Mouse (Mus musculus): Measurements from ENCODE around the gene Cct2. TPM values are rescaled to one million over a fixed set of nuclear protein-coding genes. Genes with fewer than 3 reads are reported as not detected.

Gene Cct2
- 130 TPM for polyA plus RNA-seq (2014; fragmentation: Illumina TruSeq; extraction: RNeasy Lipid Tissue Mini Kit (QIAGEN cat#74804); ENCODE audit: low replicate concordance)

DNA sequence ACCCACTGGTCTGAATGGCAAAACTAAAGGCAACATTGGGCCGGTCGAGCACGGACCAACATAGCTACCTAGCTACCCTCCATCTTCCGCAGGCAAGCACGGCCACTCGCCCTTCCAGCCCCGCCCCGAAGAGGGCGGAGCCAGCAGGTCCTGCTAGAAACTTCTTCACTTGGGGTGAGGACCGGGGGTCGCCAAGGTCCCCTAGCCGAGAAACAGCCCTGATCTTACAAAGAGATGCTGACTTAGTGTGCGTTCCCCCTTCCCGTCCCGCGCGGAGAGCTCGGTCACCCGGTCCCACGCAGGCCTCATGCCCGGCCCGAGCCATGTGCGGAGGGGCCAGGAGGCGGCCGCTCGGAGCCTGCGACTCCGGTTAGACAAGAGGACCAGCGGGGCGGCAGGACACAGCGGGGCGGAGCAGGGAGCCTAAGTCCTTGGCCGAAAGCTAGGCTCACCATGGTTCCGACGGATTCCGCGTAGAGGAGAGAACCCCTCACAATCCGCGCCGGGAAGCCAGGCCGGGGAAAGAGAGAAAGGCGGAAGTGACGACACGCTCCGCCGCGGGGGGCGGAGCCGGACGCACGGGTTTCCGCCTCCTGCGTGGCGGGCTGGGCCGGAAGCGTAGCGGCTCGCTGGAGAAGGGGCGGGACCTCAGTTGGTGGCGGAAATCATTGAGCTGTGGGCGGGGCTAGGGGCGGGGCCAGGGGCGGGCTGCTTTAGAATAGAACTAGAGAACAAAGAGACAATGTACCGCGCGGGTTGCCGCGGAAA lies at the start of gene Cct2:
Cct2 (minus strand) TSS at position 561 of the 768 bp plus-strand sequence.

GRCm38 (mm10) chr10:117045175-117046056 lies 18.2 kb downstream of the Cct2 start, which contains the start of gene Lrrc10:
Gene Lrrc10, plus strand, starts transcription at chr10:117045341.

Other genes with a start within 250 kb of the Cct2 start
- gene Myrfl, start 166.9 kb downstream of the Cct2 start, polyA plus RNA-seq (2014; fragmentation: Illumina TruSeq; extraction: RNeasy Lipid Tissue Mini Kit (QIAGEN cat#74804); ENCODE audit: low replicate concordance) = 26.7 TPM
- gene Rab3ip, start 113.0 kb downstream of the Cct2 start, polyA plus RNA-seq (2014; fragmentation: Illumina TruSeq; extraction: RNeasy Lipid Tissue Mini Kit (QIAGEN cat#74804); ENCODE audit: low replicate concordance) = 13.6 TPM
- not detected for gene Gm10271, start 91.2 kb downstream of the Cct2 start, polyA plus RNA-seq (2014; fragmentation: Illumina TruSeq; extraction: RNeasy Lipid Tissue Mini Kit (QIAGEN cat#74804); ENCODE audit: low replicate concordance)
- gene Best3, start 77.5 kb downstream of the Cct2 start, polyA plus RNA-seq (2014; fragmentation: Illumina TruSeq; extraction: RNeasy Lipid Tissue Mini Kit (QIAGEN cat#74804); ENCODE audit: low replicate concordance) = not detected
- gene Lrrc10, start 18.5 kb downstream of the Cct2 start, polyA plus RNA-seq (2014; fragmentation: Illumina TruSeq; extraction: RNeasy Lipid Tissue Mini Kit (QIAGEN cat#74804); ENCODE audit: low replicate concordance) = not detected
- gene Frs2, start 84.7 kb upstream of the Cct2 start, polyA plus RNA-seq (2014; fragmentation: Illumina TruSeq; extraction: RNeasy Lipid Tissue Mini Kit (QIAGEN cat#74804); ENCODE audit: low replicate concordance) = 32.6 TPM
- gene Yeats4, start 160.7 kb upstream of the Cct2 start, polyA plus RNA-seq (2014; fragmentation: Illumina TruSeq; extraction: RNeasy Lipid Tissue Mini Kit (QIAGEN cat#74804); ENCODE audit: low replicate concordance) = 50.8 TPM
- gene 9530003J23Rik, start 174.9 kb upstream of the Cct2 start, polyA plus RNA-seq (2014; fragmentation: Illumina TruSeq; extraction: RNeasy Lipid Tissue Mini Kit (QIAGEN cat#74804); ENCODE audit: low replicate concordance) = not detected
- gene Lyz2, start 218.5 kb upstream of the Cct2 start, polyA plus RNA-seq (2014; fragmentation: Illumina TruSeq; extraction: RNeasy Lipid Tissue Mini Kit (QIAGEN cat#74804); ENCODE audit: low replicate concordance) = 78.5 TPM
- gene Lyz1, start 229.1 kb upstream of the Cct2 start, polyA plus RNA-seq (2014; fragmentation: Illumina TruSeq; extraction: RNeasy Lipid Tissue Mini Kit (QIAGEN cat#74804); ENCODE audit: low replicate concordance) = 2,914 TPM